Mouse (Mus musculus) heart, postnatal 0 days (tissue): ENCODE measurements at regions not wholly inside any gene's neighbourhood (a gene's known extent, or its start where the extent isn't known, plus 50 kb on each side); places are given as distances from the start of the nearest gene placed in this dataset.

Source experiments
- ATAC-seq: fragments of 200-750 bp; cut with Nextera tagmentation; 2 replicates; pipeline ENCODE4 v1.8.0; 2017; ENCODE audit warnings: low read depth, moderate number of reproducible peaks, moderate library complexity; ENCODE audit not compliant: insufficient read depth
- DNase-seq: peaks from one replicate; pipeline ENCODE4 v3.0.0-alpha.2; 2016; ENCODE audit warnings: low spot score
- H3K27ac ChIP-seq: fragments of 300-500 bp; sonication (generic); 2 replicates; pipeline ENCODE4 v1.5.1; 2014; ENCODE audit warnings: low read depth, mild to moderate bottlenecking
- H3K27me3 ChIP-seq: fragments of 300-500 bp; sonication (generic); 2 replicates; pipeline ENCODE4 v1.6.1; 2014; ENCODE audit warnings: low read length, mixed read lengths; ENCODE audit not compliant: control insufficient read depth, insufficient read depth
- H3K36me3 ChIP-seq: fragments of 300-500 bp; sonication (generic); replicated peaks from 2 replicates; pipeline ENCODE4 v1.6.1; 2014; ENCODE audit warnings: low read length, mixed read lengths; ENCODE audit not compliant: control insufficient read depth, insufficient read depth
- H3K4me1 ChIP-seq: fragments of 300-500 bp; sonication (generic); 2 replicates; pipeline ENCODE4 v1.6.1; 2014; ENCODE audit warnings: antibody characterized with exemption; ENCODE audit not compliant: control insufficient read depth, insufficient read depth
- H3K4me2 ChIP-seq: fragments of 300-500 bp; sonication (generic); 2 replicates; pipeline ENCODE4 v1.6.1; 2014; ENCODE audit warnings: low read depth, mild to moderate bottlenecking, low read length, moderate library complexity
- H3K4me3 ChIP-seq: fragments of 300-500 bp; sonication (generic); 2 replicates; pipeline ENCODE4 v1.5.1; 2014; ENCODE audit warnings: low read depth, low read length
- H3K9ac ChIP-seq: fragments of 300-500 bp; sonication (generic); replicated peaks from 2 replicates; pipeline ENCODE4 v1.6.1; 2014; ENCODE audit warnings: low read depth, low read length, mixed read lengths
- H3K9me3 ChIP-seq: fragments of 300-500 bp; sonication (generic); replicated peaks from 2 replicates; pipeline ENCODE4 v1.6.1; 2016; ENCODE audit warnings: low read length; ENCODE audit not compliant: control insufficient read depth
- CTCF ChIP-seq: IDR thresholded peaks from 2 replicates; pipeline ENCODE4 v1.5.1; 2016; ENCODE audit warnings: antibody characterized with exemption, control low read depth, low read depth
- EP300 ChIP-seq: IDR thresholded peaks from 2 replicates; pipeline ENCODE4 v1.6.1; 2016; ENCODE audit warnings: antibody characterized with exemption, low read depth
- WGBS: fragments of 180-500 bp; shearing (Covaris S2); extraction: QIAGEN DNeasy Blood & Tissue Kit; methylation state at CpG from one replicate; pipeline ENCODE4 v1.1.7; 2014; 5-methylcytosine and 5-hydroxymethylcytosine counted together

DNA sequence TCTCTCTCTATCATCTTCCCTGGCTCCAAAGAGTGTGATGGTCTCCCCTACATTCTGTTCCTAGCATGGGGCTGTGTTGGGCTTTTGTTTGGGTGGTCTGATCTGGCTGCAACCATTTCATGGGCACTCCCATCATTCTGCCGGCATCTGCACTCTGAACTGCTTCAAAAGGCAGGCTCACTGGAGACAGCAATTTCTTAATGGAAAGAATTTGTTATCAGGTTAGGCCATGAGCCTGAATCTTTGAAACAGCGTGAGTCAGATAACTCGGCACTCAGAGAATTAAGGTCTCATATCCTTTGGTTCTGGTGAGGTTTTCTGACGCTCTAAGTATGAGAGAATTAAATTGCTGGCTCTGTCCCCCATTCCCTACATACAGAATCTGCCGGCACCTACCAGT lies 519.8 kb upstream of the Arid1b start:
- no peaks in the 10 kb centered on the region for H3K9me3 ChIP-seq
- H3K27me3 ChIP-seq: no peaks in the 10 kb centered on the region
- no peak overlapping the region for H3K9ac ChIP-seq
- 0 out of 2 replicates have a peak, but pooled peaks cover 7% of the 10 kb centered on the region for H3K4me1 ChIP-seq
- DNase-seq (no peak), ATAC-seq (no peak)
- H3K27ac ChIP-seq: no peak overlapping the region
- no peak overlapping the region for H3K4me2 ChIP-seq
- no peaks in the 10 kb centered on the region for H3K36me3 ChIP-seq
- 30% methylated on average over 5 of the region's 5 CpGs for WGBS
- TF ChIP-seq EP300: no peak
- no peak for TF ChIP-seq CTCF
- H3K4me3 ChIP-seq: no peak overlapping the region

DNA sequence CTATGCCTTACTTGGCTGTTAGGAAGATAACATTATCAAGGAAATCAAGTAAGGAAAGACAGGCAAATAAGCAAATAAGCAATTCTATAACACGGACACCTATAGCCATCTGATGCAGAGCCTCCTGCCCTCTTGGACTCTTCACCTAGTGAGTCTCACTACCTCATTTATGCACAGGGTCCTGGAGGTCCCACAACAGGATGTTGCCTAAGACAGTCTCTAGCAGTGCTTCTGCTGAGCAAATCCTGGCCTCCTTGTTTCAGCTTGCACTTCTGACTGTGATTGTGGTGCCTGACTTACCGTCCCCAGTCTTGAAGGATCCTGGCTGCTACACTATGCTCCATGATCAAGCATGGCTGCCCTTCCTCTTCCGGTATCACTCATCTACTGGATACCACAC lies 518.5 kb upstream of the Arid1b start:
- ATAC-seq (no peak), DNase-seq (no peak)
- 0 out of 2 replicates have a peak, but pooled peaks cover 7% of the 10 kb centered on the region for H3K4me1 ChIP-seq
- H3K36me3 ChIP-seq: no peaks in the 10 kb centered on the region
- no peaks in the 10 kb centered on the region for H3K9me3 ChIP-seq
- H3K4me2 ChIP-seq: no peak overlapping the region
- TF ChIP-seq EP300: no peak
- TF ChIP-seq CTCF: no peak
- 80% methylated on average over 3 of the region's 3 CpGs for WGBS
- H3K27ac ChIP-seq: no peak overlapping the region
- no peak overlapping the region for H3K9ac ChIP-seq
- H3K4me3 ChIP-seq: no peak overlapping the region
- no peaks in the 10 kb centered on the region for H3K27me3 ChIP-seq

DNA sequence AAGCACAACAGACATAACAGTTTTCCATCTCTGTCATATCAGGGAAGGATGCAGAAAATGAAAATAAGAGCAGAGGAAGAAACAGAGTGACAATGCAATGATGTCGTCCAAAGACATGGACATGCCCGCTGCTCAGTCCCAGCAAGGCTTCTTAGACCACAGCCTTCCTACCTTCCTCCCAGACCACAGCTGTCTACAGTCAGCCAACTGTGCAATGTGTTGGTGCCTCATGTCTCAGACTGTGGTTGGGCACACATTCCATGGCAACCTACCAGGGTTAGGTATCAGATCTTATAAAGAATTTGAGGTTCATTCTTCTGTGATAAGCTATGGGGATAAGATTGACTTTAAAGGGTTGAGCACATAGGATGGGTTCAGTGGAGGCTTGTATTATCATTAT lies 499.7 kb upstream of the Arid1b start:
- H3K27ac ChIP-seq: no peak overlapping the region
- no peak for TF ChIP-seq CTCF
- no peak for TF ChIP-seq EP300
- H3K9ac ChIP-seq: no peak overlapping the region
- WGBS: 89% methylated on average over 2 of the region's 2 CpGs
- no peak overlapping the region for H3K4me2 ChIP-seq
- DNase-seq: no peak
- ATAC-seq: no peak
- no peaks in the 10 kb centered on the region for H3K27me3 ChIP-seq
- peaks cover 15% of the 10 kb centered on the region for H3K4me1 ChIP-seq
- no peaks in the 10 kb centered on the region for H3K36me3 ChIP-seq
- no peak overlapping the region for H3K4me3 ChIP-seq
- no peaks in the 10 kb centered on the region for H3K9me3 ChIP-seq

DNA sequence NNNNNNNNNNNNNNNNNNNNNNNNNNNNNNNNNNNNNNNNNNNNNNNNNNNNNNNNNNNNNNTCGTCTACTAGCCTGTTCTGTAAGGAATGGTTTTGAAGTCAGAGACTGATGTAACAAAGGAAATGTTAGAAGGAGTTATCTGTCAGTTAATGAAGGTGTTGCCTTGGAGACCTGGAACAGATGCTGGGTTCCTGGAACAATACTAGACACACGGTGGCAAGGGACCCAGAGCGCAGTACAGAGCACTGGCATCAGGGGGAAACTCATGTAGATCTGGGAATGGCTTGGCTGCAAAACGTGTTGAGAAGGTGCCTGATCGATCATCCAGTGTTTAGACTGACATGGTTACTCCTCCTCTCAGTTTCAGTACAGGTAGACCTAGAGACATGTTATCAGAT lies 493.6 kb upstream of the Arid1b start:
- Histone ChIP-seq H3K4me1 (peaks cover 15% of the 10 kb centered on the region), H3K27ac (no peak overlapping the region), H3K27me3 (no peaks in the 10 kb centered on the region), H3K4me3 (no peak overlapping the region), H3K9ac (no peak overlapping the region), H3K9me3 (no peaks in the 10 kb centered on the region), H3K4me2 (no peak overlapping the region), H3K36me3 (no peaks in the 10 kb centered on the region)
- DNase-seq (no peak), ATAC-seq (no peak)
- TF ChIP-seq CTCF: no peak
- no peak for TF ChIP-seq EP300
- 74% methylated on average over 5 of the region's 5 CpGs for WGBS

DNA sequence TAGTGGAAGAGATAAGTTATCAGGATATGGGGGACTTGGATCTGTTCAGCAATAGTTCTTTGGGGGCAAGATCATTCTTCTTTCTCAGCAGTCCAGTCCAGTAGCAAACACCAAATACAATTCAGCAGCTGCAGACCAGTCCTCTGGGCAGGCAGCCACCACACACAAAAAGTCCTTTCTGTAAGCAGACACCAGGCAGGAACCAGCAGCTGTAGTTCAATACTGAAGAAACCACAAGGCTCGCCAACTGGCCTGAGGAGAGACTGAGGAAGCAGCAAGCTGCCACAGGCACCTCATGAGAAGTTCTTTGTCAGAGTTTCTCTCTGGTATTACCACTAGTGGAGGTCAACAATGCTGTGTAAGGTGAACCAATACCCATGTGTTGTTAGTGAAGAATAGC lies 493.1 kb upstream of the Arid1b start:
- Histone ChIP-seq H3K36me3 (no peaks in the 10 kb centered on the region), H3K27ac (no peak overlapping the region), H3K4me2 (no peak overlapping the region), H3K9me3 (no peaks in the 10 kb centered on the region), H3K27me3 (no peaks in the 10 kb centered on the region), H3K9ac (no peak overlapping the region), H3K4me3 (no peak overlapping the region), H3K4me1 (peaks cover 15% of the 10 kb centered on the region)
- DNase-seq: no peak
- no peak for TF ChIP-seq CTCF
- no peak for TF ChIP-seq EP300
- no peak for ATAC-seq
- WGBS: 78% methylated on average over 1 of the region's 1 CpGs

DNA sequence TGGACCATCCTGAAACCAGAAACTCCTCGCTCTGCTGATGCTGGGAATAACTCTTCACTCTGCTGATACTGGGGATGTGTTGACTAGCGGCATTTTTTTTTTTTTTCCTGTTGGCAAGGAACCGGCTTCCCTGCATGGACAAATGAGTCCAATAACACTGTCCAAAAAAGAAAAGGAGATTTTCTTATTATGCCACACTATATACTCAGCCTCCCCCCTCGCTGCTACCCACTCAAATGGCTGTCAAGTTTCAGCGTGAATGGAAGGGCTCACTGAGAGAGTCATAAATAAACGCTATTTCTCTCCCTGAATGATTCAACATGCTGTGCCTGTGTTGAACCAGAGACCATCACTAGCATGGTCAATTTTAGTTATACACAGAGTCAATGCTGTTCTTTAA lies 489.2 kb upstream of the Arid1b start:
- no peaks in the 10 kb centered on the region for H3K9me3 ChIP-seq
- 56% methylated on average over 6 of the region's 6 CpGs for WGBS
- no peaks in the 10 kb centered on the region for H3K4me1 ChIP-seq
- TF ChIP-seq CTCF (no peak), EP300 (no peak)
- no peak overlapping the region for H3K27ac ChIP-seq
- H3K4me2 ChIP-seq: no peak overlapping the region
- no peaks in the 10 kb centered on the region for H3K27me3 ChIP-seq
- DNase-seq (no peak), ATAC-seq (no peak)
- H3K4me3 ChIP-seq: no peak overlapping the region
- no peak overlapping the region for H3K9ac ChIP-seq
- no peaks in the 10 kb centered on the region for H3K36me3 ChIP-seq
